Mouse (Mus musculus) E14TG2a.4 (cell line): Measurements from ENCODE around the gene Anp32e.

Experiments used
- CTCF ChIP-seq: conservative IDR thresholded peaks from 2 replicates; pipeline ENCODE4 v1.5.1; 2014; ENCODE audit warnings: low read length
- NANOG ChIP-seq: IDR thresholded peaks from 2 replicates; pipeline ENCODE4 v1.6.1; 2014; ENCODE audit warnings: borderline replicate concordance, low read length, mixed read lengths

DNA sequence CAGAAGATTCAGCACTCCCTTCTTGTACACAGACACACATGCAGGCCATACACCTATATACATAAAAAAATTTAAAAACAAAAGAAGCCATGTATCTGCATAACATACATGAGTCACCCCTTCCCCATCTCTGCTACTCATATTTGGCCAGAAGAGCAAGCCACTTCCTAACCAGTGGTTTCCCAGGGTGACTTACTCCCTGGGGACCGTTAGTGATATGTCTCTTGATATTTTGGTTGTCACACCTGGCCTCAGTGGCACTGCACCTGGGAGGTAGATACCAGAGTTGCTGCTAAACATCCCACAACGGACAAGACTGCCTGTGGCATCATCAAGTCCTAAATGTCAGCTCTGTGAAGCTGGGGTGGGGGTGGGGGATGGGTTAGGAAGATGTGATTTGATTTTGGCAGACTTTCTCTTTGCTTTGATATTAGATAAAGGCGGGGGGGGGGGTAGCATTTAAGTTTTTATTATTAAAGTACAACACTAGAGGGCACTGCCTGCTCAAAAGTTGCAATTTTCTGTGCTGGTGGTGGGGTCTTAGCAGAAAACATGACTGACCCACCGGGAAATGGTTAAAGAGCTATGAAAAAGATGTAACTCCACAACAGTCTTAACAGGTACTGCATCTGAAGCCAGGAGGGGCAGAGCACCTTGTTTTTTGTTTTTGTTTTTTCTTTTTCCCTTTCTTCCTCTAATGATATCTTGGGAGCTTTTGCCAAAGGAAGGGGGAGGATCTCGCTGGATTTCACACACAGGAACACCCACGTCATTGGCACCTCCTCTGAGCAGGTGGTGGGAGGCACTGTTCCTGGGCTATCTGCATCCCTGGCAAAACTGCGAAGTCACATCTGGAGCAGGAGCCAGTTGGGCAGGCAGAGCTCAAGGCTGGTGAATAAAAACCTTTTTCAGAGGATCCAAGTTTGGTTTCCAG, 36.7 kb downstream of the Anp32e start:
- TF ChIP-seq CTCF = no peak; the same call in 1 of the 2 replicates
- no peak for TF ChIP-seq NANOG
